Mouse (Mus musculus): Measurements from ENCODE around the gene Tmbim1. TPM values are rescaled to one million over a fixed set of nuclear protein-coding genes. Genes with fewer than 3 reads are reported as not detected.
A peak's percentile ranks its signal among the peaks of the same experiment; 100 is the strongest.
"Not testable (repeated sequence)": the region's sequence is repeated elsewhere in the genome, so short reads cannot be mapped to it uniquely, and the experiment has no call there.

Tmbim1 gene
- total RNA-seq (2017), result 29.9 and 36.7 TPM in 2 replicates

DNA sequence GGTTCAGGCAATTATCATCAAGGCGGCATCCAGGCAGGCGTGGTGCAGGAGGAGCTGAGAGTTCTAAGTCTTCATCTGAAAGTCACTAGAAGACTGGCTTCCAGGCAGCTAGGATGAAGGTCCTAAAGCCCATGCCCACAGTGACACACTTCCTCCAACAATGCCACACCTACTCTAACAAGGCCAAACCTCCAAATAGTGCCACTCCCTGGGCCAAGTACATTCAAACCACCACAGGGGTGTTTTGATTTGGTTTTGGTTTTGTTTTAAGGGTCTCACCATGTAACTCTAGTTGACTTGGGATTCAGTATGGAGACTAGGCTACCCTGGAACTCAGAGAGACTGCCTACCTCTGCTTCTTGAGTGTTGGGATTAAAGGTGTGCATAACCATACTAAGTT, at the start of gene Tmbim1:
Gene Tmbim1, minus strand, starts transcription at position 101 of the 400 bp plus-strand sequence.
- ATAC-seq (replicated peaks in 1 of 2; ENCODE audit: insufficient read depth in 1 of 2, low FRiP score in 2 of 2, low TSS enrichment in 1 of 2, low read depth in 1 of 2, poor library complexity in 2 of 2, severe bottlenecking in 2 of 2), result no peak

DNA sequence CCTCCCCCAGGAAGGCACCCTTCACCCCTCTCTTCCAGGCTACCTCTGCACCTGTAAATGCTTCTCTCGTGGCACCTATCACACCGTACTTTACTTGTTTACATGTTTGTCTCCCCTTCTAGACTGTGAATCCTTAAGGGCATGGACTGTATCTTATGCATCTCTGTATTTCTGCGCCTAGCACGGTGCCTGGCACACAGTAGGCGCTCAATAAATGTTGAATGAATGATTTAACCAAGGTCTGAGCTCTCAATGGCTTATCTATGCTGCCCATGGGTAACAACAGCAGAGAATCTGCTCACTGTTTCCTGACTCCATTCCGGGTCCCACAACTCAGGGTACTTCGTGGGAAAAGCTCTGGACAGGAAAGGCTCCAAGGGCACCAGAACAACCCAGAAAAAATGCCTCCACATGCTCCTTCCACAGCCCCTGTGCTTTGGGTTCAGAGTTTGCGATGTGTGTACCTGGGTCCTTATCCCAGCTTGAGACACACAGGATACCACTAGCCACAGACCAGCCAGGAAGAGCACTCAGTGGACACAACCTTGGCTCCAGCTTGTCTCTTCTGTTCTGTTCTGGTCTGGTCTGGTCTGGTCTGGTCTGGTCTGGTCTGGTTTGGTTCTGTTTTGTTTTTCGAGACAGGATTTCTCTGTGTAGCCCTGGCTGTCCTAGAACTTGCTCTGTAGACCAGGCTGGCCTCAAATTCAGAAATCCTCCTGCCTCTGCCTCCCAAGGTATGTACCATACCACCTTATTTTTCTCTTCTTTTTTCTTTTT, 48.2 kb upstream of the Tmbim1 start:
- no peak for ATAC-seq (replicated peaks in 1 of 2; ENCODE audit: insufficient read depth in 1 of 2, low FRiP score in 2 of 2, low TSS enrichment in 1 of 2, low read depth in 1 of 2, poor library complexity in 2 of 2, severe bottlenecking in 2 of 2)

DNA sequence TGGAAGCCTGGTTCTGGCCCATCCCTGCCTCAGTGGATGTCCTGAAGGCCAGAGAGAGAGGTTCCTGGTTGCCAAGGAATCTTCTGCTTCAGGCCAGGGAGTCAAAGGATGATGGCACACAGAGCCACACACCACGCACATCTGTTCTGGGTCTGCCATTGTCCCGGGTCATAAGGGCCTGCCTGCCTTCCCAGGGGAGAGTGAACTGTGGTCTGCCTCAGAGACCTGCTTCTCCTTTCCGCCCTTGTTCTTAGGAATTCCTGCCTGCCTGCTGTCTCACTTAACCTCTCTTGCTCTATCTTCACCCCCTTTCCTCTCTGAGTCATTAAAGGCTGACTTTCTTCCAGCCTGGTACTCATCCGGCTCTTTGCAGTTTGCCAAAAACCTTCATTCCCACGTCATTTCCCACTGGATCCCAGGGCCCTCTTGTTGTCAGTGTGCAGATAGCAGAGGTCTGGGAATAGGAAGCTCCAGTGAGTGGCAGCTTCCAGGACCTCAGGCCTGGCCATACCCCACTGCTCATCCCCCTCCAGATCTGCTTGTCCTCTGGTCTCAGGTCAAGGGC, 47.2 kb upstream of the Tmbim1 start:
- no peak for ATAC-seq (replicated peaks in 1 of 2; ENCODE audit: insufficient read depth in 1 of 2, low FRiP score in 2 of 2, low TSS enrichment in 1 of 2, low read depth in 1 of 2, poor library complexity in 2 of 2, severe bottlenecking in 2 of 2)

DNA sequence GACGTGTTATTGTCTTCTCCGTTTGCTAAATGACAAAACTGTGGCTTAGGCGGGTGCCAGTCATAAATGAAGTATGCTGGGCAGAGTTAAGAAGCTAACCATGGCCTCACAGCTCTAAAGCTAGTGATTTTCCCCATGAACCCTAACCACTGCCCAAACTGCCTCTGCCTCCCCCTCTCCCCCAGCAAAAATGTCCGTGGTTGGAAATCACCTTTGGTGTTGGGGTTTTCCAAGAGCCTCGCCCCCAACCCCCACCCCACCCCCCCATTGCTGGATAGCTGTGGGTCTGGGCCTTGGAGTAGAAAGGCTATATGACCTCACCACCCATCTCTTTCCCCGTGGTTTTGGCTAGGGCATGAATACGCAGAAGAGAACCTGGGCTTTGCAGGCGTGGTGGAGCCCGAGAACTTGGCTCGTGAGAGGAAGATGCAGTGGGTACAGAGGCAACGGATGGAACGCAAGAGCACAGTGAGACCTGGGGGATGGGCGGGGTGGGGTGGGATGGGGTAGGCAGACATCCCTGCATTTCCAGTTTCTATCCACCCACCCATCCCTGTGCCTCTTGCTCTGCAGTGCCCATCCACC, 45.9 kb upstream of the Tmbim1 start:
- ATAC-seq (replicated peaks in 1 of 2; ENCODE audit: insufficient read depth in 1 of 2, low FRiP score in 2 of 2, low TSS enrichment in 1 of 2, low read depth in 1 of 2, poor library complexity in 2 of 2, severe bottlenecking in 2 of 2), result no peak

DNA sequence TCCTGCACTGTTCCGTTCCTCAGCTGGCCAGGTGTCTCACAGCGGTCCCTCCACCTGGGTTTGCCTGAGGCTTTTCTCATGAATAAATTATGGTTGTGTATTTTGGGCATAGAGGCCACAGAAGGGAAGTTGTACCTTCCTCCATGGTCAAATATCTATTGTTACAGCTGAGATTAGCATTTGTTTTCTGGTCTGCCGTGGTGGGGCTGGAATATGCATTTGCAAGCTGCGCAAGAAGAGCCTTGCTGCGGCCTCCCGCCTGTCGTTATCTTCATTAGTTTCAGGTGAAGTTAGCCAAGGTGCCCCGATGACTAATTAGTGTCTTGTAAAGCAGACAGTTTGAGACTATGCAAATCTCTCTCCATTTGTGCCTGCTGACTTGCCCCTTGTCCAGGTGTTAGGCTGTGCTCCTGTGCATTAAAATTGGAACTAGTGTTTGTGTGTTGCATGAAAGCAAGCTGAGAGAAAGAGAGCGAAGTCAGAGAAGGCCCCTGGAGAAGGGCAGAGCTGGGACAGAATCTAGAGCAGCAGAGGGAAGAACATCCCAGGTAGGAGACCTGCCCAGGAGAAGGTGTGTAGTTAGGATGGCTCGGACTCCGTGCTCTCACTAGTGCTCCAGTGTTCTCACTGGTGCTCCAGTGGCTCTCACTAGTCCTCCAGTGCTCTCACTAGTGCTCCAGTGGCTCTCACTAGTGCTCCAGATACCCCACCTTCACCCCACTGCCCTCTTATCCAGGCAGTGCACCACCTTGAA, 38.9 kb upstream of the Tmbim1 start:
- ATAC-seq (replicated peaks in 1 of 2; ENCODE audit: insufficient read depth in 1 of 2, low FRiP score in 2 of 2, low TSS enrichment in 1 of 2, low read depth in 1 of 2, poor library complexity in 2 of 2, severe bottlenecking in 2 of 2), result no peak

DNA sequence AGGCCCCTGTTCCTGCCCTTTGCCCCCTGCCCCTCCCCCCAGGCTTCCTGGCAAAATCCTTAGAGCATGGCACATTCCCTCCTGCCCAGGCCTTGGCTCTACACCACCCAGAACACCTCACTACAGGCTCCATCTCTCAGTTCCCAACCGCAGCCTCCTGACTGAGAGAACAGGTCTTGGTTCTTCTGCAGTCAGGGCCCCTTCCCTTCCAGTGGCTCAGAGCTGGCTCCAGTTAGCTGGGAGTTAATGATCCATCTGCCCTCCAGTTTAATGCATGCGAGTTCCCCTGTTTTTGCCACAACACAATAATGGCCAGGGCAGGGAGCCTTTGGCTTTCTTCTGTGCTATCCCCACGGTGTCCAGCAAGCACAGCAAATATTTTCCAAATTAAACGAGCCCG, 37.7 kb upstream of the Tmbim1 start:
- ATAC-seq (replicated peaks in 1 of 2; ENCODE audit: insufficient read depth in 1 of 2, low FRiP score in 2 of 2, low TSS enrichment in 1 of 2, low read depth in 1 of 2, poor library complexity in 2 of 2, severe bottlenecking in 2 of 2), result no peak

DNA sequence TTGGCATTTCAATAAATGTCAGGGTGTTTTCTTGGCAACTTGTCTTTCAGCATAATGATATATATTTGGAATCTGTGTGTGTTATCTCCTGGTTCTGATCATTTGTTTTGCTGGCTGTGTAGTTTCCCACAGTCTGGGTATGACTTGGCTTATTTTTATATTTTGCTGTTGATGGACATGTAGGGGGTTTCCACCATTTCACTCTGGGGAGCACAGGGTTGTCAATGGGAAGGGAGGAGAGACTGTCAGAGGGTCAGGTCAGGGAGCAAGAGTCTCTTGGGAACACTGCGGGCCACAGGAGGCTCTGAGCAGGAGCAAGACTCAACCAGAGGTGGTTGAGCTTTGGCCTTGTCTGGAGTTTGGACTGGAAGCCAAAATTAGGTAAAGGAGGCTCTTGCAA, 36.9 kb upstream of the Tmbim1 start:
- ATAC-seq (replicated peaks in 1 of 2; ENCODE audit: insufficient read depth in 1 of 2, low FRiP score in 2 of 2, low TSS enrichment in 1 of 2, low read depth in 1 of 2, poor library complexity in 2 of 2, severe bottlenecking in 2 of 2), result no peak

DNA sequence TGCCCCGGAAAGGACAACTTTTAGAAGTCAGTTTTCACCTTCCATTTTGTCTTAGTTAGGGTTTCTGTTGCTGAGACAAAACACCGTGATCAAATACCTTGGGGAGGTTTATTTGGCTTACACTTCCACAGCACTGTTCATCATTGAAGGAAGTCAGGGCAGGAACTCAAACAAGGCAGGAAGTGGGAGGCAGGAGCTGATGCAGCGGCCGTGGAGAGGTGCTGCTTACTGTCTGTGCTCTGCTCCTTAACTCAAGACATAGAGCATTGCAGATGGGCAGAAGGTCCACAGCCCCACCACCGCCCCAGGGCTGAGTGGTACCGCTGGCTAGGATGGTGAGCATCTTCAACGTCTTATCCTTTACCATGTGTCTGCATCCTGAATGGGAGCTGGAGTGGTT, 36.5 kb upstream of the Tmbim1 start:
- no peak for ATAC-seq (replicated peaks in 1 of 2; ENCODE audit: insufficient read depth in 1 of 2, low FRiP score in 2 of 2, low TSS enrichment in 1 of 2, low read depth in 1 of 2, poor library complexity in 2 of 2, severe bottlenecking in 2 of 2)

DNA sequence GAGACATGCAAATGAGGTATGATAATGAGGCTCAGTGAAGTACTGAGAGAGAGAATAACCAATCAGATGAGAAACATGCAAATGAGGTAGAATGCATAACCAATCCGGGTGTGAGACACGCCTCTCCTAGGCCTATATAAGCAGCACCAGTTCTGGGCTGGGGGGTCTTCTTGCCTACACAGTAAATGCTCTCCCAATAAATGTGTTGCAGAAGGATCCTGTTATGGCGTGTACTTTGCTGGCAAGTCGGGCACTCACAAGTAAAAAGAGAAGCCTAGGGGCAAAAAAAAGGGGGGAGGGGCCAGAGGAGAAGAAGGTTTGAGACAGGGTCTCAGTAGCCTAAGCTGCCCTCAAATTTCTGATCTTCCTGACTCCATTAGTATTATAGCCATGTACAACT, 35.6 kb upstream of the Tmbim1 start:
- ATAC-seq (replicated peaks in 1 of 2; ENCODE audit: insufficient read depth in 1 of 2, low FRiP score in 2 of 2, low TSS enrichment in 1 of 2, low read depth in 1 of 2, poor library complexity in 2 of 2, severe bottlenecking in 2 of 2), result not testable (repeated sequence)

DNA sequence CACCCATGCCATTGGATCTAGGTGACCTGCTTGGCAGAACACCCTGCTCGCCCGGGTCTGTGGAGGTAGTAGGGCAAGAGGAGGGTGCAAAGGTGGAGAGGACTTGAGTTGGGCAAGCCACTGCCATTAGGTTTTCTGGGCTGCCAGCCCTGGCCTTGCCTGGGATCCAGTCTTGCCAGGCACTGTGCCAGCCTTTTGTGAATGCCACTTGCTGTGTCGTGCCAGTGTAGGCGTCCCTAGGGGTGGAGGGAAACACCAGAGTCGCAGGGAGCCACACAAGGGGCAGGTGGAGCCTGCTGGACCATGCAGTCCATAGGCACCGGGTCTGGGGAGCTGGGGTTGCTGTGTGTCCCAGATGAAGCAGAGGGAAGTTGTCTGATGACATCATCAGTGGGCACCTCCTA, 34.9 kb upstream of the Tmbim1 start:
- no peak for ATAC-seq (replicated peaks in 1 of 2; ENCODE audit: insufficient read depth in 1 of 2, low FRiP score in 2 of 2, low TSS enrichment in 1 of 2, low read depth in 1 of 2, poor library complexity in 2 of 2, severe bottlenecking in 2 of 2)

DNA sequence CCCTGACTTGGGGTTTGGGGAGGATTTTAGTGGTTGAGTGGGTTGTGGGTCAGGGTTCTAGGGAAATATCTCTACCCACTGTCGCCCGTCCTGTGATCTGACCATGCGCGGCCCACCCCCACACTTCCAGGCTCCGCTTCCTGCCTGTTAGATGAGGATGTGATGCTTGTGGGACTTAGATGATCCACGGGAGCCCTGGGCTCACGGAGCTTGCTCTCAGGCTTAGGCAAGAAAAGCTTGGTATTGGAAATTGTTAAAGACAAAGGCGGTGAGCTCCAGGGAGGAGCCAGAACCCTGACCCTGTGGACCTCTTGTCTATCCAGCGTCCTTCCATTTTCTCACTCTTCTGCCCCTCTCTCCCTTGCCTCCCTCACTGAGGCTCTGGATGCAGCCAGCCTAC, 34.5 kb upstream of the Tmbim1 start:
- ATAC-seq (replicated peaks in 1 of 2; ENCODE audit: insufficient read depth in 1 of 2, low FRiP score in 2 of 2, low TSS enrichment in 1 of 2, low read depth in 1 of 2, poor library complexity in 2 of 2, severe bottlenecking in 2 of 2), result no peak

DNA sequence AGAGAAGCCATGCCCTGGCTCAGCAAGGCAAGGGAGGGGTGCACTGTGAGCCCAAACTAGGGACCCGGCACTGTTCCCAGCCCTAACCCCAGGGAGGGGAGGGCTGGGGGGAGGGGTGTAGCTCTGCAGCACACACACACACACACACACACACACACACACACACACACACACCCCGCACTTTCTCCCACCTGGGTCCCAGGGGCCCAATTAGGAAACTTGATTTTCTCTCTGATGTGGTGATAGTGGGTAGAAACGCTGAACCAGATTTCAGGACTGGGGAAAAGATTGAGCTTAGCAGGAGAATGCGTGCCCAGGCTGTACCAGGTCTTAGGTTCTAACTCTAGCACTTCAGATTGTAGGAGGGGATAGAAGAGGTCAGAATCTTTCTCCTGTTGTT, 33.2 kb upstream of the Tmbim1 start:
- ATAC-seq (replicated peaks in 1 of 2; ENCODE audit: insufficient read depth in 1 of 2, low FRiP score in 2 of 2, low TSS enrichment in 1 of 2, low read depth in 1 of 2, poor library complexity in 2 of 2, severe bottlenecking in 2 of 2), result no peak

DNA sequence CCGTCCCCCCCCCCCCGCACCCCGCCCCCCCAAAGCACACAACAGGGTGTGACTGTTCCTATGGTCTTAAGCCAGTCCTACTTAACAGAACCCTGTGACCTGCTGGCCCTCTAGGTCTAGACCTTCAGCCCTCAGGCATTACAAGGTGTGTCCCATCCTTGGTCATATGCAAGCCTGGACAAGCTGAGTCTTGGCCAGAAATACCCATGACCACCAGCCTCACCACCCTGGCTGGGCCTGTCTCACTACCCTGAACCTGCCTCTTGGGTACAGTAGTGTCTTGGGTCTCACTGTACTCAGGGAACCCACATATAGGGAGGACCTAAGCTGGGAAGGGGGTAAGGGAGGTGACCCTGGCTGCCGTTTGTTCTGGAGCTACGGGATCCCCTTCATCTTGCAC, 32.6 kb upstream of the Tmbim1 start:
- 0 out of 4 replicates have a peak, but pooled peaks of 1 of the 2 experiments have one; percentile 42 for ATAC-seq (replicated peaks in 1 of 2; ENCODE audit: insufficient read depth in 1 of 2, low FRiP score in 2 of 2, low TSS enrichment in 1 of 2, low read depth in 1 of 2, poor library complexity in 2 of 2, severe bottlenecking in 2 of 2)

DNA sequence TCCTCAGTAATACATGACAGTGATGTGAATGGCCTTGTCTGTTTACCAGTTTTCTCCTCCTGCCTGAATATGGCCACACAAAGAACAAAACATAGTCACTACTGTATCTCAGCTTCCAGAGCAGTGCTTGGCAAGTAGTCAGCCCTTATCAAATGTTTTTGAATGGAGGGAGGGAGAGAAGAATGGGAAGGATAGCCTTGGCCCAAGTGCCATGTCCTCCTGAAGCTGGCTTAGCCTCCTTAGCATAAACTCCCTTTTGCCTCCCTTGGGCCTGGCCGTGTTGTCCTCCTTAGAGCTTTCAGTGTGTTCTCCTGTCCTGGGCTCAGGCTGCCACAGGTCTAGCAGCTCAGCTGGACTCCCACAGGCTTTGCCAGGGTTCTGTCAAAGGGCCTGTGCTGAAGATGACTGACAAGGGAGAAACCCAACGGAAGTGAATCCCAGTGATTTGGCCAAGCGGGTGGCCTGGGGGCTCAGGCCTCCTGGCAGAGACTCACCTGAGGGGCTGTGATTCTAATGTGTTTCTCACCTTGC, 31.9 kb upstream of the Tmbim1 start:
- no peak for ATAC-seq (replicated peaks in 1 of 2; ENCODE audit: insufficient read depth in 1 of 2, low FRiP score in 2 of 2, low TSS enrichment in 1 of 2, low read depth in 1 of 2, poor library complexity in 2 of 2, severe bottlenecking in 2 of 2)

DNA sequence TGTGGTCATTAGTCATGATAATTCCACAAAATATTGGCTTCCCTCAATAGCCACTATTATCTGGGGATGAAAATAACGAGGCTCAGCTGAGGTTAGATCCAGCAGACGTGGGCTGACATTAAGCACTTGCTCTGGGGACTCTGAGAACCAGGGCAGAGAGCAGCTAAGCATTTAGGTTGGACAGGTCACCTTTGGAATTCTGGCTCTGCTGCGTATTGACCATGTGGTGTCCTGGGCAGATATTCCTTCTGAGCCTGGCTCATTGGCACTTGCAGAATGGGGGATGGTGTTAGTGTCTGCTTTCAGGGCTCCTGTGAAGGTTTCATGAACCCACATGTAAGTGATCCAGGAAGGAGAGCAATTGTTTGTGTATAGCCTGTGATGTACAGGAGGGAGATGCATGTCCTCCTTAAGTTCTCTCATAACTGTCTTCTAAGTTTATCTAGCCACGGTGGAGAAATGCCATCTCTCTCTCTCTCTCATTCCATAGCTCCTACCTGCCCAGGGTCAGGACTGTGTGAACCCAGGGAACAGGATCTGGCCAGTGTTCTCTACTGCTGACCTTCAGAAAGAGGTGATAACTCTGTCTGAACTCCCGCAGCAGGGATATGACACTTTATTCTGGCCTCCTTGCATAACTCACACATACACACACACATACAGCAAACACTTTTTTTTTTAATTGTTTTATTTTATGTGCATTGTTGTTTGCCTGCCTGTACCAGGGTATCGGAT, 30.2 kb upstream of the Tmbim1 start:
- ATAC-seq (replicated peaks in 1 of 2; ENCODE audit: insufficient read depth in 1 of 2, low FRiP score in 2 of 2, low TSS enrichment in 1 of 2, low read depth in 1 of 2, poor library complexity in 2 of 2, severe bottlenecking in 2 of 2), result no peak

DNA sequence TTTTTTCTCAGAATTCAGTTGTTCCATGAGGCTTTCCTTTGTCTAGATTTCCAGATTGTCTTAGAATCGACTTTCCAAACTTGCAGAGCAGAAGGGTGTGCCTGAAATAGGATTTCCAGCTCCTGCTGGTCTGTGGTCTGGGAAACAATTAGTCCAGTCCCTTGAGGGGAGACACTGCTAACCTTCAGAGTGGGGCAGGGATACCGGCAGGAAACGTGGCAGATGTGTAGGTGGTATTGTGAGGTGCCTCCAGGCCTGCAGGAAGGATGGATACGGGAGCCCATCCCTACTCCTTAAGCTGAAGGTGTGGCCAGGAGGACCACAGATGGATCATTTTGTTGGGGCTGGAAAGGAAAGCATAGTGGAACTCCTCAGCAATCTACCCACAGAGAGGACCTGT, 29.6 kb upstream of the Tmbim1 start:
- ATAC-seq (replicated peaks in 1 of 2; ENCODE audit: insufficient read depth in 1 of 2, low FRiP score in 2 of 2, low TSS enrichment in 1 of 2, low read depth in 1 of 2, poor library complexity in 2 of 2, severe bottlenecking in 2 of 2), result no peak

DNA sequence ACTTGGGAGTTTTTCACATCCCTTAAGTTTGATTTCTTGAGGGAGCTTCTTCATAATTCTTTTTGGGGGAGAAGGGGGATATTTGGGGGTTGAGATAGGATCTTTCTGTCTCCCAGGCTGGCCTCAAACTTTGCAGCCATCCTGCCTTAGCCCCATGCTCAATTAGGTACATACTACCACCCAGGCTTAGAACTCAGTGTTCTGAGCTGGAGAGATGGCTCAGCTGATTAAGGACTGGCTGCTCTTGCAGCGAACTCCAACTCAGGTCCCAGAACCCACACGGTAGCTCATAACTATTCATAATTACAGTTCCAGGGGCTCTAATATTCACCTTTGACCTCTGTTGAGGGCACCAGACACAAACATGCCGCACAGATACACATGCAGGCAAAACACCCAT, 29.2 kb upstream of the Tmbim1 start:
- ATAC-seq (replicated peaks in 1 of 2; ENCODE audit: insufficient read depth in 1 of 2, low FRiP score in 2 of 2, low TSS enrichment in 1 of 2, low read depth in 1 of 2, poor library complexity in 2 of 2, severe bottlenecking in 2 of 2), result no peak
